9 mouse cellular contexts compared by ENCODE assay signal in the genomic region with DNA sequence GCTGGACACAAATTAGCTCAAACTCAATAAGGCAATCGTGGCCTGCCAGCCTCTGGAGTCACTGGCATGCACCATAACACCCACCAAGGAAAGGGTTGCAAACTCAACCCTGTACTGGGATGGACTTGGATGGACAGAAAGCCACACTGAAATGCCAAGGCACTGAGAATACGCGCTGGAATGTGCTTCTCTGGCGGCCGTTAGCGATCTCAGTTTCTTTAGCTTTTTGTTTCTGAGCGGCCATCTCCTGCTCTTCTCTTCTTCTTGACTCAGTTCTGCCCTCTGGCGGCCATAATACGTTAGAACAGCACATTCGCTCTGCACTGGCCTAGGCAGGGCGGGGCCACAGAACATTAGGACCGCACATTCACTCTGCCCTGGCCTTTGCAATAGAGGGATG. TPM values are rescaled to one million over a fixed set of nuclear protein-coding genes. Genes with fewer than 3 reads are reported as not detected.
DNase-seq lines count a peak whose midpoint lies in the region; ATAC-seq and TF ChIP-seq lines count a peak whose summit lies in the region.
"Had no signal": no experiment of that assay in that cellular context is flagged by ENCODE, and none has a peak within 500 bp of the region (broad histone marks: within the 10 kb centered on the region; RNA-seq: fewer than 3 reads in every experiment).

No protein-coding gene starts in this region.

- H3K4me2 ChIP-seq in CH12.LX (ENCODE audit: insufficient read depth, low read depth, poor library complexity, severe bottlenecking): 0 out of 2 replicates have a peak overlapping the region, but pooled peaks have one; percentile 33
- H3K4me2 ChIP-seq in forebrain, embryonic 12.5 days: no peak overlapping the region
- no peak overlapping the region for H3K4me2 ChIP-seq in heart, postnatal 0 days (ENCODE audit: low read depth, low read length)
- peak overlapping the region; percentile 53 for H3K4me2 ChIP-seq in liver, embryonic 15.5 days
- H3K4me2 ChIP-seq in neural tube, embryonic 14.5 days (ENCODE audit: low read depth, low read length): no peak overlapping the region; the same call in 1 of the 2 replicates
- H3K4me2 ChIP-seq: limb, embryonic 15.5 days had no signal

- no peak overlapping the region for H3K4me3 ChIP-seq in CH12.LX (replicated peaks in 1 of 3; ENCODE audit: low read depth in 2 of 3, low read length in 2 of 3, poor library complexity in 1 of 3)
- no peak overlapping the region for H3K4me3 ChIP-seq in forebrain, embryonic 12.5 days (replicated peaks)
- no peak overlapping the region for H3K4me3 ChIP-seq in heart, postnatal 0 days (ENCODE audit: low read depth, low read length)
- H3K4me3 ChIP-seq in liver, embryonic 15.5 days (replicated peaks): no peak overlapping the region
- H3K4me3 ChIP-seq in neural tube, embryonic 14.5 days (ENCODE audit: low read depth, low read length): no peak overlapping the region
- H3K4me3 ChIP-seq: limb, embryonic 15.5 days had no signal

- no peak overlapping the region for H3K27ac ChIP-seq in CH12.LX (ENCODE audit: insufficient read depth, low read depth)
- no peak overlapping the region for H3K27ac ChIP-seq in forebrain, embryonic 12.5 days
- no peak overlapping the region for H3K27ac ChIP-seq in heart, postnatal 0 days (ENCODE audit: low read depth)
- H3K27ac ChIP-seq in liver, embryonic 15.5 days (replicated peaks): peak overlapping the region; percentile 42; the same call in 1 of the 2 replicates
- H3K27ac ChIP-seq in neural tube, embryonic 14.5 days (ENCODE audit: low read depth, low read length): no peak overlapping the region
- H3K27ac ChIP-seq: limb, embryonic 15.5 days had no signal

- H3K9me3 ChIP-seq in CH12.LX (replicated peaks; ENCODE audit: low read length): no peaks in the 10 kb centered on the region
- H3K9me3 ChIP-seq in forebrain, embryonic 12.5 days: no peaks in the 10 kb centered on the region
- H3K9me3 ChIP-seq in heart, postnatal 0 days (replicated peaks; ENCODE audit: control insufficient read depth, low read length): no peaks in the 10 kb centered on the region
- H3K9me3 ChIP-seq in liver, embryonic 15.5 days (replicated peaks): no peaks in the 10 kb centered on the region
- H3K9me3 ChIP-seq in neural tube, embryonic 14.5 days (ENCODE audit: control insufficient read depth, low read length): no peaks in the 10 kb centered on the region
- H3K9me3 ChIP-seq: limb, embryonic 15.5 days had no signal

- peaks cover 5% of the 10 kb centered on the region for H3K27me3 ChIP-seq in CH12.LX (replicated peaks)
- H3K27me3 ChIP-seq in forebrain, embryonic 12.5 days: peaks cover 13% of the 10 kb centered on the region; the same call in 1 of the 2 replicates
- no peaks in the 10 kb centered on the region for H3K27me3 ChIP-seq in heart, postnatal 0 days (ENCODE audit: control insufficient read depth, insufficient read depth, low read length)
- peaks cover 15% of the 10 kb centered on the region; the same call in 1 of the 2 replicates for H3K27me3 ChIP-seq in liver, embryonic 15.5 days
- no peaks in the 10 kb centered on the region for H3K27me3 ChIP-seq in neural tube, embryonic 14.5 days (ENCODE audit: control insufficient read depth, insufficient read depth, low read length)
- H3K27me3 ChIP-seq: limb, embryonic 15.5 days had no signal

- WGBS in forebrain, embryonic 12.5 days: 8% methylated on average over 12 of the region's 12 CpGs
- WGBS in heart, postnatal 0 days: 9% methylated on average over 12 of the region's 12 CpGs
- WGBS in liver, embryonic 15.5 days (ENCODE audit: insufficient replicate concordance): 10% methylated on average over 12 of the region's 12 CpGs
- 9% methylated on average over 12 of the region's 12 CpGs for WGBS in neural tube, embryonic 14.5 days

- H3K9ac ChIP-seq in CH12.LX (ENCODE audit: insufficient read depth, low read depth): peak overlapping the region; percentile 15; the same call in 1 of the 2 replicates
- H3K9ac ChIP-seq in forebrain, embryonic 12.5 days: no peak overlapping the region
- H3K9ac ChIP-seq in heart, postnatal 0 days (replicated peaks; ENCODE audit: low read depth, low read length): no peak overlapping the region
- peak overlapping the region; percentile 35; the same call in 1 of the 2 replicates for H3K9ac ChIP-seq in liver, embryonic 15.5 days
- H3K9ac ChIP-seq in neural tube, embryonic 14.5 days (replicated peaks; ENCODE audit: low read depth, low read length): no peak overlapping the region
- H3K9ac ChIP-seq: limb, embryonic 15.5 days had no signal

- ATAC-seq in forebrain, embryonic 12.5 days (ENCODE audit: low FRiP score): peak; percentile 80; the same call in 1 of the 2 replicates
- peak; percentile 65 for ATAC-seq in heart, postnatal 0 days (ENCODE audit: insufficient read depth, low read depth)
- ATAC-seq in liver, embryonic 15.5 days (ENCODE audit: insufficient read depth): no peak
- peak; percentile 80 for ATAC-seq in neural tube, embryonic 14.5 days (ENCODE audit: low read depth)

- peak; percentile 90 for DNase-seq in CH12.LX (ENCODE audit: extremely low read depth)
- peak; percentile 92 for DNase-seq in c-Kit-positive CD71-positive TER-119-negative erythroid progenitor cells, embryonic 14.5 days (ENCODE audit: low read depth)
- DNase-seq in heart, postnatal 0 days (ENCODE audit: low spot score): peak; percentile 89
- peak; percentile 87 to 92 for DNase-seq in kidney, postnatal 36 days
- peak; percentile 88 for DNase-seq in testis, postnatal 10 days (ENCODE audit: low spot score)

- dilution Hi-C loops in CH12.LX (cut with MboI; ENCODE audit: extremely low pct_ligation_motif_present, extremely low pct_unique_long_range_greater_than_20kb, low sequenced_read_pairs): no loop called here

- TF ChIP-seq RAD21 in CH12.LX (IDR thresholded peaks at IDR 0.05; ENCODE audit: low read depth, low read length): peak; percentile 47

- peak; percentile 30 to 85 for TF ChIP-seq CTCF in CH12.LX (conservative IDR thresholded peaks at IDR 0.05 in 1 of 2, IDR thresholded peaks at IDR 0.05 in 1 of 2; ENCODE audit: low read depth in 2 of 2, low read length in 2 of 2)
- peak; percentile 87 for TF ChIP-seq CTCF in heart, postnatal 0 days (IDR thresholded peaks at IDR 0.05; ENCODE audit: low read depth)

- TF ChIP-seq EP300 in CH12.LX (IDR thresholded peaks at IDR 0.05; ENCODE audit: low read length): no peak
- TF ChIP-seq EP300 in heart, postnatal 0 days (IDR thresholded peaks at IDR 0.05; ENCODE audit: low read depth): no peak

- in situ Hi-C loops in CH12.LX (cut with MboI; ENCODE audit: low pct_ligation_motif_present, low pct_unique_long_range_greater_than_20kb, low sequenced_read_pairs): loop anchor here (10.0 kb wide), 1 partner anchor 127 kb away; a partner anchor contains a TSS

- TF ChIP-seq POLR2A in CH12.LX (IDR thresholded peaks at IDR 0.05; ENCODE audit: low read depth, low read length): no peak

- no peaks in the 10 kb centered on the region for H3K79me2 ChIP-seq in CH12.LX (replicated peaks; ENCODE audit: control insufficient read depth, extremely low read depth, insufficient read depth, poor library complexity, severe bottlenecking)

- peaks cover 0 to 21% of the 10 kb centered on the region in 2 experiments; a peak in 2 of 4 replicates for H3K4me1 ChIP-seq in CH12.LX (ENCODE audit: control insufficient read depth in 1 of 2, insufficient read depth in 2 of 2)
- peaks cover 2% of the 10 kb centered on the region; the same call in 1 of the 2 replicates for H3K4me1 ChIP-seq in forebrain, embryonic 12.5 days
- no peaks in the 10 kb centered on the region for H3K4me1 ChIP-seq in heart, postnatal 0 days (ENCODE audit: control insufficient read depth, insufficient read depth)
- H3K4me1 ChIP-seq in liver, embryonic 15.5 days (replicated peaks): peaks cover 76% of the 10 kb centered on the region
- no peaks in the 10 kb centered on the region for H3K4me1 ChIP-seq in neural tube, embryonic 14.5 days (ENCODE audit: control insufficient read depth, insufficient read depth, low read length)

- no peaks in the 10 kb centered on the region for H3K36me3 ChIP-seq in CH12.LX (replicated peaks in 1 of 2; ENCODE audit: control insufficient read depth in 1 of 2, insufficient read depth in 1 of 2, low read length in 1 of 2)
- no peaks in the 10 kb centered on the region for H3K36me3 ChIP-seq in forebrain, embryonic 12.5 days (replicated peaks)
- H3K36me3 ChIP-seq in heart, postnatal 0 days (replicated peaks; ENCODE audit: control insufficient read depth, insufficient read depth, low read length): no peaks in the 10 kb centered on the region
- H3K36me3 ChIP-seq in liver, embryonic 15.5 days (replicated peaks): no peaks in the 10 kb centered on the region
- no peaks in the 10 kb centered on the region for H3K36me3 ChIP-seq in neural tube, embryonic 14.5 days (ENCODE audit: control insufficient read depth, insufficient read depth, low read length)
- H3K36me3 ChIP-seq: limb, embryonic 15.5 days had no signal

TF ChIP-seq in CH12.LX, 34 proteins besides CTCF, POLR2A, EP300 and RAD21:
- TF ChIP-seq ZC3H11A (IDR thresholded peaks at IDR 0.05; ENCODE audit: low read depth, low read length) (no peak), CHD2 (IDR thresholded peaks at IDR 0.05; ENCODE audit: low read length) (no peak), USF2 (conservative IDR thresholded peaks at IDR 0.05; ENCODE audit: low read depth, low read length) (no peak), MXI1 (IDR thresholded peaks at IDR 0.05; ENCODE audit: low read depth, low read length) (no peak), CHD1 (IDR thresholded peaks at IDR 0.05; ENCODE audit: low read depth, low read length) (no peak), SMC3 (IDR thresholded peaks at IDR 0.05; ENCODE audit: low read depth, low read length) (peak; percentile 74), MAFK (IDR thresholded peaks at IDR 0.05; ENCODE audit: insufficient replicate concordance, low read length) (no peak), JUN (IDR thresholded peaks at IDR 0.05; ENCODE audit: insufficient read depth, low read depth, low read length) (no peak), IRF4 (IDR thresholded peaks at IDR 0.05; ENCODE audit: low read depth, low read length) (no peak), MAZ (IDR thresholded peaks at IDR 0.05; ENCODE audit: low read depth, low read length) (peak; percentile 69; the same call in 1 of the 2 replicates), ELF1 (IDR thresholded peaks at IDR 0.05; ENCODE audit: low read depth, low read length) (no peak)

RNA-seq across cellular contexts. Expression of a gene that starts 33.3 kb away (rescaled TPM):
- total RNA-seq in CH12.LX (2012; rRNA removed): 3.5 and 3.6 TPM in 2 replicates
- total RNA-seq in CH12.LX (2014; rRNA removed): 0.83 and 1.3 TPM in 2 replicates
- polyA plus RNA-seq in CH12.LX (2012; ENCODE audit: insufficient read length, low read depth): 3.0 and 3.1 TPM in 2 replicates
- polyA plus RNA-seq in forebrain, embryonic 12.5 days (2016; fragmentation: Nextera tagmentation; extraction: Ambion mirVana): 176 and 185 TPM in 2 replicates
- 105 and 206 TPM in 2 replicates for total RNA-seq in heart, postnatal 0 days (2014; rRNA removed; ENCODE audit: low replicate concordance)
- polyA plus RNA-seq in heart, postnatal 0 days (2015; fragmentation: Nextera tagmentation; extraction: Ambion mirVana): 63.9 and 71.8 TPM in 2 replicates
- 2.6 and 3.4 TPM in 2 replicates for polyA plus RNA-seq in liver, embryonic 15.5 days (2015; fragmentation: Nextera tagmentation; extraction: Ambion mirVana)
- polyA plus RNA-seq in neural tube, embryonic 14.5 days (2014; fragmentation: Nextera tagmentation; extraction: Ambion mirVana): 48.6 and 65.6 TPM in 2 replicates

Comparison
In these comparisons a context has a peak if more than half of its experiments do, and no peak if none do; other contexts are left out.
1. H3K4me2 ChIP-seq: peak in CH12.LX (single experiment) and liver, embryonic 15.5 days (single experiment); none in forebrain, embryonic 12.5 days (single experiment), heart, postnatal 0 days (single experiment) and neural tube, embryonic 14.5 days (single experiment).
2. H3K9ac ChIP-seq: peak in CH12.LX (single experiment) and liver, embryonic 15.5 days (single experiment); none in forebrain, embryonic 12.5 days (single experiment), heart, postnatal 0 days (single experiment) and neural tube, embryonic 14.5 days (single experiment).
3. RNA of a gene that starts 33.3 kb away (polyA plus RNA-seq): 176 to 185 TPM in forebrain, embryonic 12.5 days, 63.9 to 71.8 TPM in heart, postnatal 0 days and 48.6 to 65.6 TPM in neural tube, embryonic 14.5 days; 3.0 to 3.1 TPM in CH12.LX and 2.6 to 3.4 TPM in liver, embryonic 15.5 days; every median in the first group is over 10 times any median in the second.
4. Peak in every context shown above with its lines, with median percentiles within 50 percentile points of each other: DNase-seq.